Mouse (Mus musculus) granulocyte monocyte progenitor cell, adult 5-6 weeks (primary cell): ENCODE results near the gene Spata31d1b. TPM values are rescaled to one million over a fixed set of nuclear protein-coding genes. Genes with fewer than 3 reads are reported as not detected.
"Not testable (repeated sequence)": the region's sequence is repeated elsewhere in the genome, so short reads cannot be mapped to it uniquely, and the experiment has no call there.

ENCODE experiments used
- ATAC-seq: replicated peaks from 2 replicates; pipeline ENCODE4 v1.8.0; 2016; ENCODE audit warnings: mild to moderate bottlenecking, moderate TSS enrichment, inconsistent platforms; ENCODE audit not compliant: poor library complexity, severe bottlenecking
- total RNA-seq, 2 experiments: library from RNA; stranded (forward) in 1 of 2; stranded (reverse) in 1 of 2; fragments of 200-712, 200-1000 nt in 1 of 2; fragments of >200 nt in 1 of 2; fragmentation: Nextera tagmentation in 1 of 2; gene quantifications; 2 replicates each; pipeline ENCODE4 v1.2.3; 2014 to 2017

Gene Spata31d1b
- total RNA-seq (2014; fragmentation: Nextera tagmentation): not detected in 2 replicates
- total RNA-seq (2017): not detected in 2 replicates

- not testable (repeated sequence) for ATAC-seq
Measured at GRCm38 (mm10) chr13:59711984-59712383, at the start of gene Spata31d1b. Gene Spata31d1b (plus strand): TSS chr13:59712284.

GRCm38 (mm10) chr13:59663939-59664712 is 48.0 kb upstream of the Spata31d1b start:
- no peak for ATAC-seq

- ATAC-seq: peak; percentile 36
Measured at GRCm38 (mm10) chr13:59667763-59668162, 44.3 kb upstream of the Spata31d1b start.

- ATAC-seq: peak; percentile 71
Measured at GRCm38 (mm10) chr13:59668501-59669093, 43.5 kb upstream of the Spata31d1b start.

- no peak for ATAC-seq
Measured at GRCm38 (mm10) chr13:59669946-59670345, 42.1 kb upstream of the Spata31d1b start.

GRCm38 (mm10) chr13:59671521-59671920 is 40.6 kb upstream of the Spata31d1b start:
- no peak for ATAC-seq

GRCm38 (mm10) chr13:59672248-59672647 is 39.8 kb upstream of the Spata31d1b start:
- ATAC-seq: peak; percentile 68

GRCm38 (mm10) chr13:59673597-59673996 is 38.5 kb upstream of the Spata31d1b start:
- no peak for ATAC-seq

- no peak for ATAC-seq
Measured at GRCm38 (mm10) chr13:59674215-59674614, 37.9 kb upstream of the Spata31d1b start.

GRCm38 (mm10) chr13:59674761-59675150 is 37.3 kb upstream of the Spata31d1b start:
- no peak for ATAC-seq

- peak; percentile 57 for ATAC-seq
Measured at GRCm38 (mm10) chr13:59675151-59676011, 36.7 kb upstream of the Spata31d1b start, which contains the start of gene Golm1. Gene Golm1 (minus strand): TSS chr13:59675811.

GRCm38 (mm10) chr13:59676316-59677229 is 35.5 kb upstream of the Spata31d1b start:
- peak; percentile 48 for ATAC-seq

GRCm38 (mm10) chr13:59679306-59679705 is 32.8 kb upstream of the Spata31d1b start:
- no peak for ATAC-seq

- ATAC-seq: no peak
Measured at GRCm38 (mm10) chr13:59679908-59680307, 32.2 kb upstream of the Spata31d1b start.

GRCm38 (mm10) chr13:59682629-59683028 is 29.5 kb upstream of the Spata31d1b start:
- peak; percentile 58 for ATAC-seq

GRCm38 (mm10) chr13:59685236-59685635 is 26.8 kb upstream of the Spata31d1b start:
- no peak for ATAC-seq

- ATAC-seq: no peak
Measured at GRCm38 (mm10) chr13:59688338-59688770, 23.7 kb upstream of the Spata31d1b start.

GRCm38 (mm10) chr13:59689313-59689712 is 22.8 kb upstream of the Spata31d1b start:
- no peak for ATAC-seq

GRCm38 (mm10) chr13:59689843-59690242 is 22.2 kb upstream of the Spata31d1b start:
- no peak for ATAC-seq

GRCm38 (mm10) chr13:59690576-59690975 is 21.5 kb upstream of the Spata31d1b start:
- no peak for ATAC-seq
